Mouse (Mus musculus): ENCODE measurements around the gene Skap2. TPM values are rescaled to one million over a fixed set of nuclear protein-coding genes. Genes with fewer than 3 reads are reported as not detected.

Gene Skap2
- polyA plus RNA-seq, 1 experiment from 2014 or later, result 7.0 TPM

- Histone ChIP-seq H3K4me2 (ENCODE audit: low read length) (peak overlapping the region; percentile 9; the same call in 1 of the 2 replicates), H3K9ac (ENCODE audit: low read depth, low read length) (no peak overlapping the region), H3K4me1 (ENCODE audit: control insufficient read depth, insufficient read depth, low read length) (peaks cover 55% of the 10 kb centered on the region), H3K36me3 (ENCODE audit: control insufficient read depth, insufficient read depth, low read length) (no peaks in the 10 kb centered on the region), H3K9me3 (replicated peaks; ENCODE audit: control insufficient read depth, low read length, poor library complexity, severe bottlenecking) (no peaks in the 10 kb centered on the region), H3K4me3 (ENCODE audit: low read depth, low read length) (no peak overlapping the region), H3K27ac (ENCODE audit: low read length) (peak overlapping the region; percentile 92; the same call in 1 of the 2 replicates), H3K27me3 (ENCODE audit: control insufficient read depth, insufficient read depth, low read depth, low read length) (no peaks in the 10 kb centered on the region)
- ATAC-seq, result no peak
- WGBS, result 30% methylated on average over 7 of the region's 7 CpGs
Observed at GRCm38 (mm10) chr6:51851544-51851943, 160.8 kb downstream of the Skap2 start.

DNA sequence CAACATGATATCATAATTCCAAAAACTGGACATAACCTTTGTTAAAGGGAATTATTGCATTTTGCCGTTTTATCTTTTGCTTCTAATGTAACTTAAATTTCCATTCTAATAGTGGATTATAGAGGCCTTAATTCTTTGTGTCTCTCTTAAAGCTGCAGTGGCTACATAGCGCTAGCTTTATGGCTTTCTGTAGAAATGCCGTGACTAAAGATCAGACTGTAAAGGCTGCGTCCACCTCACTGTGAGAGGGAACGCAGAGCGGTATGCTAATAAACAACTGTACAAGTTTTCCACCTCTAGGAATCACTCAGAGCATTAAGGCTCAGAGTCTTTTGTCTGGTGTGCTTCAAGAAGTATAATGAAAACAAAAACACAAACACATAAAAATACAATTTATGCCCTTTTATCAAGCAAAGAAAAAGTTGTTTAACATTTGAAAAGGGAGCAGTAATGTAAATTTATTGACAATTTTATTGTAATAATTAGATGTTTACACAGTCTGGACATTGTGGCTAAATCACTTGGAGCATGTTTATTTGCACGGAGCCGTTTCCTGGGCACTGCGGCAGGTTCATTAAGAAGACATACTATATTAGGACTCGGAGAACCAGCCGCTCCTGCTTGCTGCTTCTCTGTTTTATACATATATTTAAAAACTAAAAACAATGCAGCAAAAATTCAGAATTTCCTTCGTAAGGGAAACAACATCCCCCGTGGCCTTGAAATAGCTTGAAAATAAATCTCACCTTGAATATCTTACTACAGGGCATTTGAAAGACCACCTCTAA lies 162.1 kb downstream of the Skap2 start:
- no peaks in the 10 kb centered on the region for H3K36me3 ChIP-seq (ENCODE audit: control insufficient read depth, insufficient read depth, low read length)
- no peak overlapping the region for H3K4me3 ChIP-seq (ENCODE audit: low read depth, low read length)
- peaks cover 62% of the 10 kb centered on the region for H3K4me1 ChIP-seq (ENCODE audit: control insufficient read depth, insufficient read depth, low read length)
- H3K4me2 ChIP-seq (ENCODE audit: low read length), result no peak overlapping the region
- ATAC-seq, result 0 out of 2 replicates have a peak, but pooled peaks have one; percentile 24
- no peaks in the 10 kb centered on the region for H3K27me3 ChIP-seq (ENCODE audit: control insufficient read depth, insufficient read depth, low read depth, low read length)
- 26% methylated on average over 13 of the region's 13 CpGs for WGBS
- H3K27ac ChIP-seq (ENCODE audit: low read length), result peak overlapping the region; percentile 92
- 0 out of 2 replicates have a peak overlapping the region, but pooled peaks have one; percentile 41 for H3K9ac ChIP-seq (ENCODE audit: low read depth, low read length)
- H3K9me3 ChIP-seq (replicated peaks; ENCODE audit: control insufficient read depth, low read length, poor library complexity, severe bottlenecking), result no peaks in the 10 kb centered on the region

DNA sequence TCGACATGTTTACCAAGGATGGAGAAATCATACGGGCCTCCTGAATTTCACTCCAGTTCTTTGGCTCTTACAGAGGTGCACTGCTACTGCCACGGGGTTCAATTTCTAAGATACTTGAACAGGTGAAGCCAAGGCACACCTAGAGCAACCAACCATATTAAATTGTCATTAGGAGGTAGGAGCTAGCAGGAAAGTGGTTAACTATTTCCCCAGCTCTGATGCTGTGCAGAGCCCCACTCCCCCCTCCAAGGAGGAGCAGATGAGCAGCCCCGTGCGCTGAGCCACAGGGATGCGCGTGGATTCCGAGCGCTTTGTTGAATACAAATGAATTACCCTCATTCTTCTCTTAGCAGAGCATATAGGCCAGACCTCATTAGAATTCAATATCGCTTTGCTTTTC lies 162.8 kb downstream of the Skap2 start:
- H3K9ac ChIP-seq (ENCODE audit: low read depth, low read length), result peak overlapping the region; percentile 5; the same call in 1 of the 2 replicates
- no peaks in the 10 kb centered on the region for H3K36me3 ChIP-seq (ENCODE audit: control insufficient read depth, insufficient read depth, low read length)
- peak; percentile 76 for ATAC-seq
- no peak overlapping the region for H3K4me3 ChIP-seq (ENCODE audit: low read depth, low read length)
- WGBS, result 9% methylated on average over 10 of the region's 10 CpGs
- H3K27me3 ChIP-seq (ENCODE audit: control insufficient read depth, insufficient read depth, low read depth, low read length), result no peaks in the 10 kb centered on the region
- H3K27ac ChIP-seq (ENCODE audit: low read length), result peak overlapping the region; percentile 92
- peak overlapping the region; percentile 49 for H3K4me2 ChIP-seq (ENCODE audit: low read length)
- peaks cover 62% of the 10 kb centered on the region for H3K4me1 ChIP-seq (ENCODE audit: control insufficient read depth, insufficient read depth, low read length)
- no peaks in the 10 kb centered on the region for H3K9me3 ChIP-seq (replicated peaks; ENCODE audit: control insufficient read depth, low read length, poor library complexity, severe bottlenecking)

DNA sequence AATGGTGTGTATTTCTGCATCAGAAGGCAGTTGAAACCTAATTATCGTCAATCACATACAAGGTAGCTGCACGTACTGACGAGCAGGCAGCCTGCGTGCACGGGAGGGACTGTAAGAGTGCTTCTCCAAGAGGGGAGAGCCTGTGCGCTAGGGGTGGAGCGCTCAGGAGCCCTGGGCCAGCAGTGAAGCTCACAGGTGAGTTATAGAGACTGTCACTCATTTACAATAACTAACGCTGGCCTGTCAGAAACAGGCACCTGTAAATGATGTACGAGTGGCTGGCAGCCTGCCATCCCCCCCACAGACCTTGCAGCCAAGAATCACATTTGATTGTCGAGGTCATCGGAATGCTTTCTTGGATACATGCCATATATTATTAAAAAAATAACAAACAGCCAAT lies 168.2 kb downstream of the Skap2 start:
- Histone ChIP-seq H3K4me1 (ENCODE audit: control insufficient read depth, insufficient read depth, low read length) (peaks cover 46% of the 10 kb centered on the region), H3K27ac (ENCODE audit: low read length) (peak overlapping the region; percentile 49), H3K27me3 (ENCODE audit: control insufficient read depth, insufficient read depth, low read depth, low read length) (no peaks in the 10 kb centered on the region), H3K4me3 (ENCODE audit: low read depth, low read length) (no peak overlapping the region), H3K9me3 (replicated peaks; ENCODE audit: control insufficient read depth, low read length, poor library complexity, severe bottlenecking) (no peaks in the 10 kb centered on the region), H3K4me2 (ENCODE audit: low read length) (peak overlapping the region; percentile 14; the same call in 1 of the 2 replicates), H3K36me3 (ENCODE audit: control insufficient read depth, insufficient read depth, low read length) (no peaks in the 10 kb centered on the region), H3K9ac (ENCODE audit: low read depth, low read length) (no peak overlapping the region)
- ATAC-seq, result no peak
- WGBS, result 49% methylated on average over 11 of the region's 11 CpGs

DNA sequence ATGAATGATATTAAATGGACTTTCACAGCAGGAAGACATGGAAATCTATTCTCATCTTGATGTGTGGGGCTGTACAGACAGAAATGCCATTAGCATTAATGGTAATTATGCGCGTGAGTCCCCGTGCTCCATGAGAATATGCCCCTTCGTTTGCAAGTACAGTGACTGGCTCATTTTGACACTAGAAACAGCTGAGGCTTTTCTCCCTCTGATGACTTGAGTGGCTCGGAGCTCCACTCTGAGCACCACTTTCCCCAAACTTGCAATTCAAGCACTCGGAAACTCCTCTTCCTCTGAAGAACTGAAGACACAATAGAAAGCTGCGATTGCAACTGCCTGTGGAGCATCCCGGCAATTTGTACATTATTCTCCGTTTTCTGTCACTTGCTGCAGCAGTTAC lies 169.3 kb downstream of the Skap2 start:
- Histone ChIP-seq H3K27ac (ENCODE audit: low read length) (peak overlapping the region; percentile 49; the same call in 1 of the 2 replicates), H3K4me3 (ENCODE audit: low read depth, low read length) (no peak overlapping the region), H3K27me3 (ENCODE audit: control insufficient read depth, insufficient read depth, low read depth, low read length) (no peaks in the 10 kb centered on the region), H3K9ac (ENCODE audit: low read depth, low read length) (no peak overlapping the region), H3K9me3 (replicated peaks; ENCODE audit: control insufficient read depth, low read length, poor library complexity, severe bottlenecking) (no peaks in the 10 kb centered on the region), H3K4me2 (ENCODE audit: low read length) (no peak overlapping the region), H3K4me1 (ENCODE audit: control insufficient read depth, insufficient read depth, low read length) (peaks cover 36% of the 10 kb centered on the region), H3K36me3 (ENCODE audit: control insufficient read depth, insufficient read depth, low read length) (no peaks in the 10 kb centered on the region)
- WGBS, result 55% methylated on average over 9 of the region's 9 CpGs
- no peak for ATAC-seq

DNA sequence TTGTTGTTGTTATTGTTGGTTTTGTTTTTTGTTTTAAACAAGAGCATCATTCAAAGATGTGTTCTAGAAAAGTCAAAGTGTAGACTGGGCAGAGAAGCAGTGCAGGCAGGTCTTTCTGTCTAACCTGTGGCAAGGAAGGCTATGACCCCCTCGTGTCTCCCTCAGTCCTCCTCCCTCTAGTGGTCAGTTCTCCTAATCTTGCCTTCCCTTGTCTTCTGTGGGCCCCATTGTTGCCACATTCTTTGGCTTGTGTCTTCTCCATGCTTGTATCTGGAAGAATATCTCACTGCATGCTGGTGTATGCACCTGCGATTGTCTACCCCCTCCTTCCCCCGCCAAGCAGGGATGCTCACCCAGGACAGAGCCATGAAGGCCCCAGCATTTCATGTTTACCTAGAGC lies 174.2 kb downstream of the Skap2 start:
- Histone ChIP-seq H3K4me1 (ENCODE audit: control insufficient read depth, insufficient read depth, low read length) (peaks cover 4% of the 10 kb centered on the region), H3K4me2 (ENCODE audit: low read length) (no peak overlapping the region), H3K27ac (ENCODE audit: low read length) (no peak overlapping the region), H3K4me3 (ENCODE audit: low read depth, low read length) (no peak overlapping the region), H3K36me3 (ENCODE audit: control insufficient read depth, insufficient read depth, low read length) (no peaks in the 10 kb centered on the region), H3K9ac (ENCODE audit: low read depth, low read length) (no peak overlapping the region), H3K9me3 (replicated peaks; ENCODE audit: control insufficient read depth, low read length, poor library complexity, severe bottlenecking) (no peaks in the 10 kb centered on the region), H3K27me3 (ENCODE audit: control insufficient read depth, insufficient read depth, low read depth, low read length) (no peaks in the 10 kb centered on the region)
- no peak for ATAC-seq
- 80% methylated on average over 3 of the region's 3 CpGs for WGBS

DNA sequence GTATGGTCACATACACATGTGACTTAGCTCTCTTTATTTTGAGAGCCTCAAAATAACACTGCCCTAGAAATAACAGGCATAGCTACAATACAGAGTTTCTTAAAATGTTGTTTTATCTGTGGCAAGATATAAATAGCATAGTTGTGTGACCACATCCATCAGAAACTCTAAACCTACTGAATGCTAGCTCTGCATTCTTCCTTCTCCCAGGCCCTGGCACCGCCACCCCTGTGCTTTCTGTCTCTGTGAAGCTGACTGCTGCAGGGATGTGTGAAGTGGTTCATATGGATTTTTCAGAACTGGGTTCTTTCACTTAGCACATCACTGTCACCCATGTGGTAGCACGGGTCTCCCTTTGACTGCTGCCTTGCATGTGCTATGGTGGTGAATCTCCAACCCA lies 179.0 kb downstream of the Skap2 start:
- Histone ChIP-seq H3K4me3 (ENCODE audit: low read depth, low read length) (no peak overlapping the region), H3K27ac (ENCODE audit: low read length) (no peak overlapping the region), H3K4me1 (ENCODE audit: control insufficient read depth, insufficient read depth, low read length) (no peaks in the 10 kb centered on the region), H3K9me3 (replicated peaks; ENCODE audit: control insufficient read depth, low read length, poor library complexity, severe bottlenecking) (no peaks in the 10 kb centered on the region), H3K4me2 (ENCODE audit: low read length) (no peak overlapping the region), H3K9ac (ENCODE audit: low read depth, low read length) (no peak overlapping the region), H3K27me3 (ENCODE audit: control insufficient read depth, insufficient read depth, low read depth, low read length) (no peaks in the 10 kb centered on the region), H3K36me3 (ENCODE audit: control insufficient read depth, insufficient read depth, low read length) (no peaks in the 10 kb centered on the region)
- 85% methylated on average over 2 of the region's 2 CpGs for WGBS
- no peak for ATAC-seq

DNA sequence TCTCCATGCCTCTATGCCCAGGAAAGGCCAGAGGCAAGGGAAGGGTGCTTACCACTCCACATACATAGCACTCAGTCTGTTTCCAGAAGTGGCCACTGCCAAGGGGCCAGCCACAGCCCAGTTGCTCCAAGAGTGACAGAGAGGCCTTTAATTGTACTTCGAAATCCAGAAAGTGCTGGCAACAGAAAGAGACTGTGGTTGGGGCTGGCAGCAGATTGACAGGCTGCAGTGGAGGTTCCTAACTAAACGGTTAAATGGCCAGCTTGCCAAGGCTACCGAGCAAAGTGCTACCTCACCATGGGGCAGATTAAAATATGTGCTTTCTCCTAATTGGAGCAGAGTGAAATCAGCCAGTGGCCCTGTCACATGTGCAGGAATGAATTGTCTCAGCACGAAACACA lies 186.7 kb downstream of the Skap2 start:
- Histone ChIP-seq H3K9me3 (replicated peaks; ENCODE audit: control insufficient read depth, low read length, poor library complexity, severe bottlenecking) (no peaks in the 10 kb centered on the region), H3K4me1 (ENCODE audit: control insufficient read depth, insufficient read depth, low read length) (no peaks in the 10 kb centered on the region), H3K9ac (ENCODE audit: low read depth, low read length) (no peak overlapping the region), H3K36me3 (ENCODE audit: control insufficient read depth, insufficient read depth, low read length) (no peaks in the 10 kb centered on the region), H3K4me3 (ENCODE audit: low read depth, low read length) (no peak overlapping the region), H3K27me3 (ENCODE audit: control insufficient read depth, insufficient read depth, low read depth, low read length) (no peaks in the 10 kb centered on the region), H3K4me2 (ENCODE audit: low read length) (no peak overlapping the region), H3K27ac (ENCODE audit: low read length) (no peak overlapping the region)
- WGBS, result 50% methylated on average over 4 of the region's 4 CpGs
- ATAC-seq, result no peak

GRCm38 (mm10) chr6:51824136-51824830 lies 188.1 kb downstream of the Skap2 start:
- no peak for ATAC-seq
- H3K36me3 ChIP-seq (ENCODE audit: control insufficient read depth, insufficient read depth, low read length), result no peaks in the 10 kb centered on the region
- no peaks in the 10 kb centered on the region for H3K9me3 ChIP-seq (replicated peaks; ENCODE audit: control insufficient read depth, low read length, poor library complexity, severe bottlenecking)
- H3K4me1 ChIP-seq (ENCODE audit: control insufficient read depth, insufficient read depth, low read length), result no peaks in the 10 kb centered on the region
- no peak overlapping the region for H3K4me2 ChIP-seq (ENCODE audit: low read length)
- H3K27me3 ChIP-seq (ENCODE audit: control insufficient read depth, insufficient read depth, low read depth, low read length), result no peaks in the 10 kb centered on the region
- H3K9ac ChIP-seq (ENCODE audit: low read depth, low read length), result no peak overlapping the region
- H3K4me3 ChIP-seq (ENCODE audit: low read depth, low read length), result no peak overlapping the region
- WGBS, result 79% methylated on average over 9 of the region's 9 CpGs
- H3K27ac ChIP-seq (ENCODE audit: low read length), result no peak overlapping the region
